Comparison of ENCODE assay signal across 7 mouse cellular contexts in the genomic region with DNA sequence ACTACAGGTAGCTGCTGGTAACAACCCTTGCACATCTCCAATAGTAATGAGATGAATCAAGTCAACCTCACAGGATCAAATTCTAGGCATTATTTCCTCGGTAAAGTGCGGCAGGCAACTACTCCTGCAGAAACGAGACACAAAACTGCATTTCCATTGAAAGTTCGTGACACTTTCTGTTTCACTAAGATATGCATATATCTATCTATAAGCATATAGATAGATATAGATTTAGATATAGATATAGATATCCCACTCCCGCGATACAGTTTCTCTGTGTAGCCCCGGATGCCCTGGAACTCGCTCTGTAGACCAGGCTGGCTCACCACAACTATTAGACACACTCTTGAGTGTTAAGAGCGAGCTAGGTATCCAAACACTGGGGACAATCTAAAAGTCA. TPM values are rescaled to one million over a fixed set of nuclear protein-coding genes. Genes with fewer than 3 reads are reported as not detected.
A peak's percentile ranks its signal among the peaks of the same experiment; 100 is the strongest.
DNase-seq lines count a peak whose midpoint lies in the region; ATAC-seq and TF ChIP-seq lines count a peak whose summit lies in the region.

No protein-coding gene starts in this region.

- no peaks in the 10 kb centered on the region for H3K9me3 ChIP-seq in limb, embryonic 14.5 days (ENCODE audit: control insufficient read depth, low read length)
- no peaks in the 10 kb centered on the region for H3K9me3 ChIP-seq in stomach, embryonic 16.5 days (replicated peaks; ENCODE audit: control insufficient read depth, low read length)

- TF ChIP-seq CTCF in spleen, adult 2 months (IDR thresholded peaks at IDR 0.05; ENCODE audit: extremely low read depth, insufficient read depth, insufficient read length, insufficient replicate concordance), result no peak
- TF ChIP-seq CTCF in embryonic fibroblast, embryonic 13.5 days (IDR thresholded peaks at IDR 0.05; ENCODE audit: borderline replicate concordance, insufficient read depth, low read length), result no peak

- H3K36me3 ChIP-seq in spleen, adult 2 months (ENCODE audit: control insufficient read depth, insufficient read depth, low read length), result no peaks in the 10 kb centered on the region
- H3K36me3 ChIP-seq in limb, embryonic 14.5 days (ENCODE audit: control insufficient read depth, insufficient read depth, low read length), result no peaks in the 10 kb centered on the region
- no peaks in the 10 kb centered on the region for H3K36me3 ChIP-seq in stomach, embryonic 16.5 days (ENCODE audit: control insufficient read depth, insufficient read depth, low read length)

- peak overlapping the region; percentile 54 for H3K4me2 ChIP-seq in limb, embryonic 14.5 days (replicated peaks; ENCODE audit: low read depth, low read length, severe bottlenecking)
- peak overlapping the region; percentile 64 for H3K4me2 ChIP-seq in stomach, embryonic 16.5 days (ENCODE audit: low read depth, low read length)

- H3K9ac ChIP-seq in limb, embryonic 14.5 days (ENCODE audit: low read depth, low read length, severe bottlenecking), result peak overlapping the region; percentile 69
- H3K9ac ChIP-seq in stomach, embryonic 16.5 days (ENCODE audit: low read length), result peak overlapping the region; percentile 80

- H3K4me3 ChIP-seq in spleen, adult 2 months (ENCODE audit: extremely low read depth, insufficient read depth, insufficient read length), result peak overlapping the region; percentile 82
- peak overlapping the region; percentile 67 for H3K4me3 ChIP-seq in embryonic fibroblast, embryonic 13.5 days (ENCODE audit: insufficient read depth, low read length)
- peak overlapping the region; percentile 62 for H3K4me3 ChIP-seq in limb, embryonic 14.5 days (replicated peaks; ENCODE audit: low read length)
- peak overlapping the region; percentile 63 for H3K4me3 ChIP-seq in stomach, embryonic 16.5 days (replicated peaks; ENCODE audit: low read length)

- H3K27ac ChIP-seq in spleen, adult 2 months (ENCODE audit: insufficient read depth, low read length), result 0 out of 2 replicates have a peak overlapping the region, but pooled peaks have one; percentile 9
- no peak overlapping the region for H3K27ac ChIP-seq in embryonic fibroblast, embryonic 13.5 days (ENCODE audit: insufficient read depth, low read length)
- H3K27ac ChIP-seq in limb, embryonic 14.5 days (replicated peaks; ENCODE audit: low read depth, low read length), result no peak overlapping the region
- no peak overlapping the region for H3K27ac ChIP-seq in stomach, embryonic 16.5 days (ENCODE audit: low read length)

- TF ChIP-seq POLR2A in spleen, adult 2 months (IDR thresholded peaks at IDR 0.05; ENCODE audit: low read depth, low read length), result no peak
- no peak for TF ChIP-seq POLR2A in embryonic fibroblast, embryonic 13.5 days (IDR thresholded peaks at IDR 0.05; ENCODE audit: low read depth, low read length)
- TF ChIP-seq POLR2A in limb, embryonic 14.5 days (IDR thresholded peaks at IDR 0.05; ENCODE audit: borderline replicate concordance, extremely low read depth, insufficient read depth, insufficient read length), result no peak

- H3K4me1 ChIP-seq in spleen, adult 2 months (ENCODE audit: control insufficient read depth, insufficient read depth, insufficient read length), result no peaks in the 10 kb centered on the region
- H3K4me1 ChIP-seq in embryonic fibroblast, embryonic 13.5 days (ENCODE audit: control insufficient read depth, insufficient read depth, low read length), result peaks cover 3% of the 10 kb centered on the region; the same call in 1 of the 2 replicates
- 0 out of 2 replicates have a peak, but pooled peaks cover 5% of the 10 kb centered on the region for H3K4me1 ChIP-seq in limb, embryonic 14.5 days (ENCODE audit: control insufficient read depth, insufficient read depth, low read length)
- peaks cover 4% of the 10 kb centered on the region; the same call in 1 of the 2 replicates for H3K4me1 ChIP-seq in stomach, embryonic 16.5 days (ENCODE audit: control insufficient read depth, insufficient read depth, low read length)

- no peak for DNase-seq in spleen, adult 2 months (ENCODE audit: low read depth in 1 of 2, low spot score in 2 of 2)
- DNase-seq in spleen, adult 12 weeks (ENCODE audit: low spot score), result no peak
- DNase-seq in limb, embryonic 14.5 days (ENCODE audit: low spot score), result no peak
- DNase-seq in ovary, postnatal 10 days (ENCODE audit: low spot score), result no peak
- DNase-seq in kidney, postnatal 4 days, result no peak

- H3K27me3 ChIP-seq in spleen, adult 2 months (ENCODE audit: control insufficient read depth, insufficient read depth, low read length), result no peaks in the 10 kb centered on the region
- H3K27me3 ChIP-seq in limb, embryonic 14.5 days (ENCODE audit: control insufficient read depth, insufficient read depth, low read length), result no peaks in the 10 kb centered on the region
- H3K27me3 ChIP-seq in stomach, embryonic 16.5 days (ENCODE audit: control insufficient read depth, insufficient read depth, low read length), result no peaks in the 10 kb centered on the region

- no peak for ATAC-seq in limb, embryonic 14.5 days (ENCODE audit: low FRiP score, low read depth)
- ATAC-seq in stomach, embryonic 16.5 days (ENCODE audit: insufficient read depth, low FRiP score), result no peak

- 7% methylated on average over 9 of the region's 9 CpGs for WGBS in spleen, adult 2 months
- WGBS in limb, embryonic 14.5 days, result 32% methylated on average over 9 of the region's 9 CpGs
- WGBS in stomach, embryonic 16.5 days, result 22% methylated on average over 9 of the region's 9 CpGs

RNA-seq across cellular contexts. Expression of a gene that starts 0.8 kb away (rescaled TPM):
- 26.8 and 37.5 TPM in 2 replicates for polyA plus RNA-seq in spleen, adult 2 months (2012; rRNA removed)
- polyA plus RNA-seq in embryonic fibroblast, embryonic 13.5 days (2011; ENCODE audit: insufficient read length, low read depth, missing spikeins), result 12.0 and 15.2 TPM in 2 replicates
- polyA plus RNA-seq in limb, embryonic 14.5 days (2012; rRNA removed), result 46.4 and 46.7 TPM in 2 replicates
- 33.8 and 40.5 TPM in 2 replicates for polyA plus RNA-seq in limb, embryonic 14.5 days (2014; fragmentation: Nextera tagmentation; extraction: Ambion mirVana)
- 36.2 and 42.1 TPM in 2 replicates for polyA plus RNA-seq in stomach, embryonic 16.5 days (2015; fragmentation: Nextera tagmentation; extraction: Ambion mirVana)

RNA-seq across cellular contexts. Expression of a gene that starts 7.4 kb away (rescaled TPM):
- 11.5 and 13.3 TPM in 2 replicates for polyA plus RNA-seq in spleen, adult 2 months (2012; rRNA removed)
- 37.8 and 40.0 TPM in 2 replicates for polyA plus RNA-seq in embryonic fibroblast, embryonic 13.5 days (2011; ENCODE audit: insufficient read length, low read depth, missing spikeins)
- 67.4 and 77.3 TPM in 2 replicates for polyA plus RNA-seq in limb, embryonic 14.5 days (2012; rRNA removed)
- 116 and 138 TPM in 2 replicates for polyA plus RNA-seq in limb, embryonic 14.5 days (2014; fragmentation: Nextera tagmentation; extraction: Ambion mirVana)
- 105 and 111 TPM in 2 replicates for polyA plus RNA-seq in stomach, embryonic 16.5 days (2015; fragmentation: Nextera tagmentation; extraction: Ambion mirVana)
